Mouse (Mus musculus): ENCODE measurements around the gene Ube2h. TPM values are rescaled to one million over a fixed set of nuclear protein-coding genes. Genes with fewer than 3 reads are reported as not detected.

Gene Ube2h
- polyA plus RNA-seq, 1 experiment = 28.7 TPM

DNA sequence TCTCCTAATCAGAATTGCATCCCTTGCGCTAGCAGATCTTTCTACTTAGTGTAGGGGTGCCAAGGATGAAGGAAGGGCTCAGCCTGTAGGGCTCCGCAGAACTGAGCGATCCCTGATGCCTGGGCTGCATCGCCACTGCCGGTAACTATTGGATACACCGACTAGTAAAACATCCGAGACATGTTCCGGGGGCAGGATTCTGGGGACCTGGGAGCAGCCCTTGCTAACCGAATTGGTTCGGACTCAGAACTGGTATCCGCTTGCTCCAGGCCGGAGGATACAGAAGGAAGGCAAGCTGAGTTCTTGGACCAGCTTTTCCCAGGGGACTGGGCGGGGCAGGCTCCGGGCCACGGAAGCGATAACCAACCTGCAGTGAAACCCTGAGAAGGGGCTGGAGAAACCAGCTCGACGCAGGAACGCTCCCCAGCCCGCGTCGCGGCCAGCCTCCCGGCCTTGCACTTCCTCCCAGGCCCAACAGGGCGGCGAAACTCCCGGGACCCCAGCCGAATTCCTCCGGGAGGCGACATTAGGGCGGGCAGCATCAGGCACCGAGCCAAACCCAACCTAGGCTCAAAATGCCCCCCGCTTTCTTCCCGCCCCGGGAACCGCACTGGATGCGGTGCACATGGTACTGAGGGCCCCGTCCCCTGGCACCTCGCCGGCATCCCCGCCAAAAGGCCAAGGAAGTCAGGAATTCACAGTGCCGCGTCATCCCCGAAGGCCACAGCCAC lies 131.4 kb downstream of the Ube2h start:
- Histone ChIP-seq H3K4me3 (replicated peaks) (peak overlapping the region; percentile 47), H3K27me3 (ENCODE audit: control insufficient read depth) (peaks cover 100% of the 10 kb centered on the region), H3K36me3 (ENCODE audit: control insufficient read depth) (no peaks in the 10 kb centered on the region), H3K9me3 (ENCODE audit: control insufficient read depth, low read length) (peaks cover 50% of the 10 kb centered on the region), H3K4me1 (ENCODE audit: control insufficient read depth) (peaks cover 43% of the 10 kb centered on the region)
- TF ChIP-seq GATA1 (IDR thresholded peaks at IDR 0.05; ENCODE audit: low read length) (no peak), TAL1 (IDR thresholded peaks at IDR 0.05; ENCODE audit: low read length) (no peak)

DNA sequence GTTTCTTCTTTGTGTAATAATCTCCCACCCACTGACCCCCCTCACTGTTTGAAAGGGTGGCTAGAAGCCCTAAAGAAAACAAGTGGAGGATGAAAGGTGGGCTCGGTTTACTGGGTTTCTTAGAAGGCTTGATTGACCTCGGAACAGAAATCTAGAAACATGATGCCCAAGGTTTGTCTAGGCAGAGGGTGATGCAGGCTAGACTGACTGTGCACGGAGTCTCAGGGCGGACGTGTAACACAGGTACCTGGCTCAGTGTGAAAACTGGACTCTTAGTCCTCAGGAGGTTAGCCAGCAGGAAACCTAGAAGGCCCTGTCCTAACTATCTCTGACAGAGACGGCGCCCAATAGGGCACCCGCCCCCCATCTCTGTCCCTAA lies 131.9 kb downstream of the Ube2h start:
- peaks cover 100% of the 10 kb centered on the region for H3K27me3 ChIP-seq (ENCODE audit: control insufficient read depth)
- H3K36me3 ChIP-seq (ENCODE audit: control insufficient read depth) = no peaks in the 10 kb centered on the region
- no peak for TF ChIP-seq TAL1 (IDR thresholded peaks at IDR 0.05; ENCODE audit: low read length)
- TF ChIP-seq GATA1 (IDR thresholded peaks at IDR 0.05; ENCODE audit: low read length) = no peak
- peaks cover 48% of the 10 kb centered on the region for H3K9me3 ChIP-seq (ENCODE audit: control insufficient read depth, low read length)
- H3K4me1 ChIP-seq (ENCODE audit: control insufficient read depth) = peaks cover 42% of the 10 kb centered on the region
- no peak overlapping the region for H3K4me3 ChIP-seq (replicated peaks)

DNA sequence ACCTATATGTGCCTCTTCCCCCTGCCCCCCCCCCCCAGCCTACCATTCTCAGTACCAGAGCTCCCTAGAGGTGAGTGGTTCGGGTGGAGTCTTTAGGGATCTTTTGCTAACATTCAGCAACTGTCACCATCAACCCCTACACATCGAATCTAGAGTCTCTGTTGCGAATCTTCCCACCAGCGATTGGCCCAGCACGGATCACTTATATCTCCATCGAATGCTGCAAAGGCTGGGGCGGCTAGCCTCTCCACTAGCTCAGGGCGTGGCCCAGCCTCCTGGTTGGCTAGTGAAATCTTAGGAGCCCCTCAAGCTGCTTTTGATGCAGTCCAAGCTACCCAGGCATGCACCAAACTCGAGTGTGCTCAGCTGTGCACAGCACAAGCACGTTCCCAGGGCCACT lies 132.4 kb downstream of the Ube2h start:
- Histone ChIP-seq H3K9me3 (ENCODE audit: control insufficient read depth, low read length) (peaks cover 44% of the 10 kb centered on the region), H3K36me3 (ENCODE audit: control insufficient read depth) (no peaks in the 10 kb centered on the region), H3K4me3 (replicated peaks) (no peak overlapping the region), H3K27me3 (ENCODE audit: control insufficient read depth) (peaks cover 100% of the 10 kb centered on the region), H3K4me1 (ENCODE audit: control insufficient read depth) (peaks cover 42% of the 10 kb centered on the region)
- no peak for TF ChIP-seq TAL1 (IDR thresholded peaks at IDR 0.05; ENCODE audit: low read length)

DNA sequence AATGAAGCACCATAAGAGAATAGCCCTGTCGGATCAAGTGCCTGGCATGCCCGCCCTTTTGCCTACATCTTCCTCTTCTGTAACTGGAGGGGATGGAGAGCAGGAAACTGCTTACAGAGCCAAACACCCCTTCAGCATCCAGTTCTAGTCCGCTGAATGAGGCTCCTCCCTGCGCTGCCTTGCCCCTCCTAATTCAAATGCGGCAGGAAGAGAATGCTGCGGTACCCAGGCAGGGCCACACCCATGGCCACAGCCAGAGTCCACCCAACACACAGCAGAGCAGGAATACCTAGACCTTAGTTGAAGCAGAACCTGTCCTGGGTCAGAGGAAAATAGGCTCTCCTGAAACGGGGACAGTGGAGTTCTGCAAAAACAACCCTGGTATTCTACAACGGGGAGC lies 133.1 kb downstream of the Ube2h start:
- peaks cover 100% of the 10 kb centered on the region for H3K27me3 ChIP-seq (ENCODE audit: control insufficient read depth)
- TF ChIP-seq TAL1 (IDR thresholded peaks at IDR 0.05; ENCODE audit: low read length) (no peak), GATA1 (IDR thresholded peaks at IDR 0.05; ENCODE audit: low read length) (no peak)
- no peaks in the 10 kb centered on the region for H3K36me3 ChIP-seq (ENCODE audit: control insufficient read depth)
- H3K4me3 ChIP-seq (replicated peaks) = no peak overlapping the region
- peaks cover 39% of the 10 kb centered on the region for H3K4me1 ChIP-seq (ENCODE audit: control insufficient read depth)
- peaks cover 40% of the 10 kb centered on the region for H3K9me3 ChIP-seq (ENCODE audit: control insufficient read depth, low read length)

GRCm38 (mm10) chr6:30169148-30169547 lies 135.2 kb downstream of the Ube2h start:
- TF ChIP-seq TAL1 (IDR thresholded peaks at IDR 0.05; ENCODE audit: low read length) (no peak), GATA1 (IDR thresholded peaks at IDR 0.05; ENCODE audit: low read length) (no peak)
- H3K36me3 ChIP-seq (ENCODE audit: control insufficient read depth) = no peaks in the 10 kb centered on the region
- H3K9me3 ChIP-seq (ENCODE audit: control insufficient read depth, low read length) = peaks cover 21% of the 10 kb centered on the region
- no peak overlapping the region for H3K4me3 ChIP-seq (replicated peaks)
- peaks cover 19% of the 10 kb centered on the region for H3K4me1 ChIP-seq (ENCODE audit: control insufficient read depth)
- peaks cover 94% of the 10 kb centered on the region for H3K27me3 ChIP-seq (ENCODE audit: control insufficient read depth)

DNA sequence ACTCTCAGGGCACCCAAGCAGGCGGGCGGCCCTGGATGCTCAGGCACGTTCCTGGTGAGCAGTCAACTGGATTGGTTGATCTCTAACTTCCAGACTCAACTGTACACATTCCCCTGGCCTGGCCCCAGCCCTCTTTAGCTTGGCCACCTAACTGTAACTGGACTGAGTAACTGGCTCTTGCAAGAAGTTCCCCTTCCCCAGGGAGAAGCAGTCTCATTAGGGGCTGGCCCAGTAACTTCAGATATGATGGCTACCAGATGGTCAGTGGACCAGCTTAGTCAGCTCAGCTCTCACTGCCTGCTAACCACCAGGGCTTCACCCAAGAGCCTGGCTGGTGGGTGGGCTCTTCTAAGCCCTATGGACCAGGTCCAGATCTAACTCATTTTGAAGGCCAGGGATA lies 136.1 kb downstream of the Ube2h start:
- Histone ChIP-seq H3K9me3 (ENCODE audit: control insufficient read depth, low read length) (peaks cover 15% of the 10 kb centered on the region), H3K4me3 (replicated peaks) (no peak overlapping the region), H3K27me3 (ENCODE audit: control insufficient read depth) (peaks cover 88% of the 10 kb centered on the region), H3K36me3 (ENCODE audit: control insufficient read depth) (no peaks in the 10 kb centered on the region), H3K4me1 (ENCODE audit: control insufficient read depth) (peaks cover 10% of the 10 kb centered on the region)
- TF ChIP-seq GATA1 (IDR thresholded peaks at IDR 0.05; ENCODE audit: low read length) (no peak), TAL1 (IDR thresholded peaks at IDR 0.05; ENCODE audit: low read length) (no peak)

DNA sequence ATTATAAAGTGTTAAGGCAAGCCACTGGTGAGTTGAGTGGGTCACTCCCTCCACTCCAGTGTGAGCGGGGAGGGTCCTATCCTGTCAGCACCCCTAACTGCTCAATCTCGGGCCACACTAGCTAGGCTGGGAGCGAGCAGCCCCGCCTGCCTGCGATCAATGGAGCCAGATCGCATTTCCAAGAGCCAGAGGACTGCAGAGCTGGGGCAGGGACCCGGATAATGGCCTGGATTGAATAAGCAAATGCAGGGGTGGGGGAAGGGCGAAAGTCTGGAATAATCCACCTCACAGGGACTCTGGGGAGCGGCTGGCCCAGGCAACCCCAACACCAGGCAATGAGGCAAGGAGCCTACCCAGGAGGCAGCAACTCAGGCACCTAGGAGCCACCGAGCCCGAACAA lies 137.1 kb downstream of the Ube2h start:
- peaks cover 3% of the 10 kb centered on the region for H3K4me1 ChIP-seq (ENCODE audit: control insufficient read depth)
- H3K27me3 ChIP-seq (ENCODE audit: control insufficient read depth) = peaks cover 86% of the 10 kb centered on the region
- H3K4me3 ChIP-seq (replicated peaks) = no peak overlapping the region
- no peaks in the 10 kb centered on the region for H3K36me3 ChIP-seq (ENCODE audit: control insufficient read depth)
- TF ChIP-seq GATA1 (IDR thresholded peaks at IDR 0.05; ENCODE audit: low read length) = no peak
- TF ChIP-seq TAL1 (IDR thresholded peaks at IDR 0.05; ENCODE audit: low read length) = no peak
- H3K9me3 ChIP-seq (ENCODE audit: control insufficient read depth, low read length) = peaks cover 6% of the 10 kb centered on the region; the same call in 1 of the 2 replicates

DNA sequence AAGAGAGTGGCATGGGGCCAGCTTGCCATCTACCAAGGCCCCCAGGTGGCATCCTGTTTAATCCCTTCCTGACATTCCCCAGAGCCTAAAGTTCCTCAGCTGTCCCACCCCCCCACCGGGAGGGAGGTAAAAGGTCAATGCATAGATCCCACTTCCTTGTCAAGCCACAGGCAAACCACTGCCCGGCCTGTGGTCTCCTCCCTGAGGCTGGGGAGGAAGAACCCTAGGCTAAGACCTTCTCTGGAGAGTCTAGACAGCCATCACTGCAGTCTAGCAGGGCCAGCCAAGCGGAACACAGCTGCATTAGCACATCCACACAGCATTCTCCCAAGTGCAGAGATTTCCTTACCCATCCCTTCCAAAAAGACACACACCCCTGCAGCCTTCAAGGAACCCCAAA lies 138.0 kb downstream of the Ube2h start:
- no peak overlapping the region for H3K4me3 ChIP-seq (replicated peaks)
- TF ChIP-seq TAL1 (IDR thresholded peaks at IDR 0.05; ENCODE audit: low read length) = no peak
- TF ChIP-seq GATA1 (IDR thresholded peaks at IDR 0.05; ENCODE audit: low read length) = no peak
- peaks cover 2% of the 10 kb centered on the region; the same call in 1 of the 2 replicates for H3K9me3 ChIP-seq (ENCODE audit: control insufficient read depth, low read length)
- H3K4me1 ChIP-seq (ENCODE audit: control insufficient read depth) = peaks cover 2% of the 10 kb centered on the region
- H3K36me3 ChIP-seq (ENCODE audit: control insufficient read depth) = no peaks in the 10 kb centered on the region
- peaks cover 77% of the 10 kb centered on the region for H3K27me3 ChIP-seq (ENCODE audit: control insufficient read depth)

- no peak overlapping the region for H3K4me3 ChIP-seq (replicated peaks)
- no peaks in the 10 kb centered on the region for H3K9me3 ChIP-seq (ENCODE audit: control insufficient read depth, low read length)
- peaks cover 2% of the 10 kb centered on the region for H3K4me1 ChIP-seq (ENCODE audit: control insufficient read depth)
- H3K36me3 ChIP-seq (ENCODE audit: control insufficient read depth) = no peaks in the 10 kb centered on the region
- TF ChIP-seq TAL1 (IDR thresholded peaks at IDR 0.05; ENCODE audit: low read length) = no peak
- no peak for TF ChIP-seq GATA1 (IDR thresholded peaks at IDR 0.05; ENCODE audit: low read length)
- H3K27me3 ChIP-seq (ENCODE audit: control insufficient read depth) = peaks cover 37% of the 10 kb centered on the region
Measured at GRCm38 (mm10) chr6:30162091-30162490, 142.2 kb downstream of the Ube2h start.

DNA sequence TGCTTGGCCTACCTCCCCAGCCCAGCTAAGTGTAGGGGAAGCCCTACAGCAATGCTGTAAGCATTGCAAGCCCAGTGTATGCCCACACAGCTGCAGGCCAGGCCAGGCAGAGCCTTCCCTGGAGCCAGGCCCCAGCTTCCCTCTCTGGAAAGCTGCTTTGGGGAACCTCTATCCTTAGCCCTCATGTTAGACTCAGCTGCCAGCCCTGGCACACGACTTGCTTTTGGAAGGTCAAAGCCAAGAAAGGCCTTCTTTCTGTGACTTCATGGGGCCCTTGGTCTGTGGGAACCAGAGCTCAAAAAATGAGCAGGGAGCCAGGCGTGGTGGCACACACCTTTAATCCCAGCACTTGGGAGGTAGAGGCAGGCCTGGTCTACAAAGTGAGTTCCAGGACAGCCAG lies 142.7 kb downstream of the Ube2h start:
- no peaks in the 10 kb centered on the region for H3K9me3 ChIP-seq (ENCODE audit: control insufficient read depth, low read length)
- H3K36me3 ChIP-seq (ENCODE audit: control insufficient read depth) = no peaks in the 10 kb centered on the region
- no peak overlapping the region for H3K4me3 ChIP-seq (replicated peaks)
- peaks cover 33% of the 10 kb centered on the region for H3K27me3 ChIP-seq (ENCODE audit: control insufficient read depth)
- peaks cover 2% of the 10 kb centered on the region for H3K4me1 ChIP-seq (ENCODE audit: control insufficient read depth)
- no peak for TF ChIP-seq GATA1 (IDR thresholded peaks at IDR 0.05; ENCODE audit: low read length)
- no peak for TF ChIP-seq TAL1 (IDR thresholded peaks at IDR 0.05; ENCODE audit: low read length)

Other genes with a start within 250 kb of the Ube2h start
- 1.1 and 1.9 TPM in 2 replicates for gene Zc3hc1, start 86.5 kb upstream of the Ube2h start, polyA plus RNA-seq (2012)
- gene Klhdc10, start 97.3 kb upstream of the Ube2h start, polyA plus RNA-seq (2012) = 0.87 and 0.88 TPM in 2 replicates
- 0.37 and 0.53 TPM in 2 replicates for gene Tmem209, start 205.2 kb upstream of the Ube2h start, polyA plus RNA-seq (2012)
- gene Ssmem1, start 205.3 kb upstream of the Ube2h start, polyA plus RNA-seq (2012) = not detected in 2 replicates
- gene Cpa2, start 237.0 kb upstream of the Ube2h start, polyA plus RNA-seq (2012) = not detected in 2 replicates